10 mouse cellular contexts compared by ENCODE assay signal in the genomic region with DNA sequence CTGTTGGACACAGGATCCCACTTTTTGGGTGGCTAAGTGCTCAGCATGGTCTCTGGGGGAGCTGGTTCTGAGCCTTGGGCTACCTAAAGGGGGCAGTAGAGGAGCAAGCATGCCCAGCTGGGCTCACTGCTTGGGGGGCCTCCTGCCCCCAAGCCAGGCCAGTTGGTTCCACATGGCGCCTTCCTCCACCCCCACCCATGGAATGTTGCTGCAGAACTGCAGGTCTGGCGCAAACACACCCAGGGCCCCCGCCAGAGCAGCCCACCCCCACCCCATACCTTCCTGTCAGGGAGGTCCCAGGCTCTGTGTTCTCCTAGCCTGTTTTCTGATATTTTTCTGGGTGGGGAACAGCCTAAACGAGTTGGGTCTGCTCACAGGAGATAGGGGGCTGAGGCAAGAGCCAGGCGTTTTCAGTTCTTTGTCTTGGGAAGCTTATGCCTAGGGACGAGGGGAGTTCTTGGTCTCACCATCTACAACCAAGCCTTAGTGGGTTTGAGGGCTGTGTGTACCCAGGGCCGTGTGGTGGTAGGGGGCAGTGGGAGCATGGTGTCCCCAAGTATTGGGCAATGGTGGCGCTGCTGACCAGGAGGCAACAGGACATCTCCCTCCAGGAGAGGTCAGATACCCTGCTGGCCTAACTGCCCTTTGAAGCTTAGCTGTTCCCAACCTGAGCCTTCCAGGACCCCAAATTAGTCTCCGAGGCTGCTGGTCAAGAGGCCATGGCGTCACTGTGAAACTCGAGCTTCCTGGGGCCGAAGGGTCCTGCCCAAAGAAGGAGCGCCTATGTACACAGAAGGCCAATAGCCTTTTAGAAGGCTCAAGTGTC. TPM values are rescaled to one million over a fixed set of nuclear protein-coding genes. Genes with fewer than 3 reads are reported as not detected.
DNase-seq lines count a peak whose midpoint lies in the region; ATAC-seq and TF ChIP-seq lines count a peak whose summit lies in the region.
"Had no signal": no experiment of that assay in that cellular context is flagged by ENCODE, and none has a peak within 500 bp of the region (broad histone marks: within the 10 kb centered on the region; RNA-seq: fewer than 3 reads in every experiment).

No protein-coding gene starts in this region.

- H3K27me3 ChIP-seq in forebrain, embryonic 10.5 days (ENCODE audit: poor library complexity, severe bottlenecking): no peaks in the 10 kb centered on the region
- H3K27me3 ChIP-seq in forebrain, postnatal 0 days (ENCODE audit: insufficient read depth, low read length): no peaks in the 10 kb centered on the region
- no peaks in the 10 kb centered on the region for H3K27me3 ChIP-seq in lung, embryonic 14.5 days (ENCODE audit: insufficient read depth, low read length)
- H3K27me3 ChIP-seq in intestine, embryonic 15.5 days (replicated peaks): no peaks in the 10 kb centered on the region
- no peaks in the 10 kb centered on the region for H3K27me3 ChIP-seq in neural tube, embryonic 13.5 days
- H3K27me3 ChIP-seq in midbrain, embryonic 14.5 days (ENCODE audit: control insufficient read depth, insufficient read depth, low read length): no peaks in the 10 kb centered on the region

- no peak overlapping the region for H3K4me2 ChIP-seq in forebrain, postnatal 0 days (ENCODE audit: low read depth)
- no peak overlapping the region; the same call in 1 of the 2 replicates for H3K4me2 ChIP-seq in lung, embryonic 14.5 days
- no peak overlapping the region for H3K4me2 ChIP-seq in intestine, embryonic 15.5 days (replicated peaks)
- no peak overlapping the region for H3K4me2 ChIP-seq in neural tube, embryonic 13.5 days
- H3K4me2 ChIP-seq in midbrain, embryonic 14.5 days (ENCODE audit: low read length): no peak overlapping the region

- no peaks in the 10 kb centered on the region for H3K9me3 ChIP-seq in forebrain, embryonic 10.5 days
- no peaks in the 10 kb centered on the region for H3K9me3 ChIP-seq in forebrain, postnatal 0 days (ENCODE audit: low read length)
- no peaks in the 10 kb centered on the region for H3K9me3 ChIP-seq in lung, embryonic 14.5 days (ENCODE audit: low read depth, low read length)
- no peaks in the 10 kb centered on the region for H3K9me3 ChIP-seq in intestine, embryonic 15.5 days
- no peaks in the 10 kb centered on the region for H3K9me3 ChIP-seq in neural tube, embryonic 13.5 days
- no peaks in the 10 kb centered on the region for H3K9me3 ChIP-seq in midbrain, embryonic 14.5 days (ENCODE audit: control insufficient read depth, low read length)

- no peak for TF ChIP-seq CTCF in forebrain, postnatal 0 days (IDR thresholded peaks at IDR 0.05; ENCODE audit: low read depth)
- peak; percentile 77 for TF ChIP-seq CTCF in lung, embryonic 14.5 days (IDR thresholded peaks at IDR 0.05; ENCODE audit: low read depth)

- no peak for ATAC-seq in forebrain, postnatal 0 days
- peak; percentile 67 for ATAC-seq in lung, embryonic 14.5 days (ENCODE audit: insufficient read depth)
- peak; percentile 50 for ATAC-seq in intestine, embryonic 15.5 days
- no peak; the same call in 1 of the 2 replicates for ATAC-seq in neural tube, embryonic 13.5 days (ENCODE audit: low read depth)
- ATAC-seq in midbrain, embryonic 14.5 days (ENCODE audit: low FRiP score, low TSS enrichment): no peak
- ATAC-seq: forebrain, embryonic 16.5 days had no signal

- H3K36me3 ChIP-seq in forebrain, embryonic 10.5 days (replicated peaks): no peaks in the 10 kb centered on the region
- no peaks in the 10 kb centered on the region for H3K36me3 ChIP-seq in forebrain, postnatal 0 days (ENCODE audit: insufficient read depth)
- H3K36me3 ChIP-seq in lung, embryonic 14.5 days (ENCODE audit: insufficient read depth): no peaks in the 10 kb centered on the region
- no peaks in the 10 kb centered on the region for H3K36me3 ChIP-seq in intestine, embryonic 15.5 days
- H3K36me3 ChIP-seq in neural tube, embryonic 13.5 days: no peaks in the 10 kb centered on the region
- H3K36me3 ChIP-seq in midbrain, embryonic 14.5 days (ENCODE audit: control insufficient read depth, insufficient read depth, low read length): no peaks in the 10 kb centered on the region

- WGBS in forebrain, embryonic 10.5 days: 45% methylated on average over 13 of the region's 13 CpGs
- 69% methylated on average over 13 of the region's 13 CpGs for WGBS in forebrain, postnatal 0 days
- 20% methylated on average over 13 of the region's 13 CpGs for WGBS in lung, embryonic 14.5 days
- 33% methylated on average over 13 of the region's 13 CpGs for WGBS in intestine, embryonic 15.5 days
- WGBS in neural tube, embryonic 13.5 days: 57% methylated on average over 13 of the region's 13 CpGs
- 69% methylated on average over 13 of the region's 13 CpGs for WGBS in midbrain, embryonic 14.5 days

- no peak overlapping the region for H3K4me3 ChIP-seq in forebrain, embryonic 10.5 days
- no peak overlapping the region for H3K4me3 ChIP-seq in forebrain, postnatal 0 days (ENCODE audit: low read depth, low read length)
- H3K4me3 ChIP-seq in lung, embryonic 14.5 days (ENCODE audit: low read depth, low read length): no peak overlapping the region
- H3K4me3 ChIP-seq in intestine, embryonic 15.5 days (replicated peaks): no peak overlapping the region
- no peak overlapping the region for H3K4me3 ChIP-seq in neural tube, embryonic 13.5 days
- no peak overlapping the region for H3K4me3 ChIP-seq in midbrain, embryonic 14.5 days (replicated peaks; ENCODE audit: low read depth, low read length)

- peaks cover 82% of the 10 kb centered on the region for H3K4me1 ChIP-seq in forebrain, embryonic 10.5 days
- no peaks in the 10 kb centered on the region for H3K4me1 ChIP-seq in forebrain, postnatal 0 days (ENCODE audit: insufficient read depth)
- peaks cover 42% of the 10 kb centered on the region for H3K4me1 ChIP-seq in lung, embryonic 14.5 days (ENCODE audit: insufficient read depth)
- H3K4me1 ChIP-seq in intestine, embryonic 15.5 days (replicated peaks): peaks cover 37% of the 10 kb centered on the region
- peaks cover 31% of the 10 kb centered on the region for H3K4me1 ChIP-seq in neural tube, embryonic 13.5 days (replicated peaks)
- H3K4me1 ChIP-seq in midbrain, embryonic 14.5 days (ENCODE audit: control insufficient read depth, insufficient read depth, low read length): peaks cover 13% of the 10 kb centered on the region; the same call in 1 of the 2 replicates

- peak; percentile 50 for DNase-seq in forebrain, embryonic 10.5 days (ENCODE audit: extremely low spot score, low spot score)
- no peak for DNase-seq in forebrain, postnatal 0 days
- peak; percentile 81 for DNase-seq in lung, embryonic 14.5 days
- DNase-seq in lung, adult 18-20 months: no peak
- DNase-seq in T-cell, adult 2 months (ENCODE audit: low spot score): no peak
- no peak for DNase-seq in midbrain, embryonic 14.5 days
- DNase-seq: layer of hippocampus, postnatal 36 days had no signal

- no peak overlapping the region for H3K9ac ChIP-seq in forebrain, postnatal 0 days
- H3K9ac ChIP-seq in lung, embryonic 14.5 days: 0 out of 2 replicates have a peak overlapping the region, but pooled peaks have one; percentile 7
- H3K9ac ChIP-seq in intestine, embryonic 15.5 days: peak overlapping the region; percentile 4; the same call in 1 of the 2 replicates
- no peak overlapping the region for H3K9ac ChIP-seq in neural tube, embryonic 13.5 days
- no peak overlapping the region for H3K9ac ChIP-seq in midbrain, embryonic 14.5 days (replicated peaks; ENCODE audit: low read length)

- H3K27ac ChIP-seq in forebrain, embryonic 10.5 days: peak overlapping the region; percentile 81
- H3K27ac ChIP-seq in forebrain, postnatal 0 days (ENCODE audit: low read depth, low read length): no peak overlapping the region
- peak overlapping the region; percentile 98 for H3K27ac ChIP-seq in lung, embryonic 14.5 days (ENCODE audit: low read depth)
- peak overlapping the region; percentile 84 for H3K27ac ChIP-seq in intestine, embryonic 15.5 days
- H3K27ac ChIP-seq in neural tube, embryonic 13.5 days (replicated peaks): 0 out of 2 replicates have a peak overlapping the region, but pooled peaks have one; percentile 38
- H3K27ac ChIP-seq in midbrain, embryonic 14.5 days (replicated peaks; ENCODE audit: low read depth, low read length): no peak overlapping the region

RNA-seq across cellular contexts. Expression of gene Mrpl23, which starts 20.3 kb away (rescaled TPM):
- polyA plus RNA-seq in forebrain, embryonic 10.5 days (2016; fragmentation: Nextera tagmentation; extraction: Ambion mirVana): 15.8 and 16.1 TPM in 2 replicates
- total RNA-seq in forebrain, postnatal 0 days (2014; rRNA removed): 44.8 and 73.5 TPM in 2 replicates
- polyA plus RNA-seq in forebrain, postnatal 0 days (2015; fragmentation: Nextera tagmentation; extraction: Ambion mirVana): 25.5 and 27.9 TPM in 2 replicates
- polyA plus RNA-seq in lung, embryonic 14.5 days (2014; fragmentation: Nextera tagmentation; extraction: Ambion mirVana): 20.3 and 31.0 TPM in 2 replicates
- 44.9 and 57.4 TPM in 2 replicates for polyA plus RNA-seq in intestine, embryonic 15.5 days (2015; fragmentation: Nextera tagmentation; extraction: Ambion mirVana)
- 14.0 and 14.8 TPM in 2 replicates for polyA plus RNA-seq in neural tube, embryonic 13.5 days (2015; fragmentation: Nextera tagmentation; extraction: Ambion mirVana)
- 11.9 and 23.9 TPM in 2 replicates for polyA plus RNA-seq in midbrain, embryonic 14.5 days (2014; fragmentation: Nextera tagmentation; extraction: Ambion mirVana)

RNA-seq across cellular contexts. Expression of gene Tnnt3, which starts 54.2 kb away (rescaled TPM):
- polyA plus RNA-seq in forebrain, embryonic 10.5 days (2016; fragmentation: Nextera tagmentation; extraction: Ambion mirVana): 0.33 and 1.1 TPM in 2 replicates
- 1.2 and 1.6 TPM in 2 replicates for total RNA-seq in forebrain, postnatal 0 days (2014; rRNA removed)
- polyA plus RNA-seq in forebrain, postnatal 0 days (2015; fragmentation: Nextera tagmentation; extraction: Ambion mirVana): 1.2 and 1.4 TPM in 2 replicates
- 1.5 and 2.5 TPM in 2 replicates for polyA plus RNA-seq in lung, embryonic 14.5 days (2014; fragmentation: Nextera tagmentation; extraction: Ambion mirVana)
- polyA plus RNA-seq in intestine, embryonic 15.5 days (2015; fragmentation: Nextera tagmentation; extraction: Ambion mirVana): 1.4 and 4.3 TPM in 2 replicates
- polyA plus RNA-seq in neural tube, embryonic 13.5 days (2015; fragmentation: Nextera tagmentation; extraction: Ambion mirVana): 2.4 and 8.4 TPM in 2 replicates
- 1.1 TPM in 1 of 2 replicates, not detected in the other for polyA plus RNA-seq in midbrain, embryonic 14.5 days (2014; fragmentation: Nextera tagmentation; extraction: Ambion mirVana)
- total RNA-seq: layer of hippocampus, postnatal 36 days had no signal

Comparison
In these comparisons a context has a peak if more than half of its experiments do, and no peak if none do; other contexts are left out.
1. DNase-seq: peak in forebrain, embryonic 10.5 days (single experiment) and lung, embryonic 14.5 days (single experiment); none in forebrain, postnatal 0 days (single experiment), lung, adult 18-20 months (0 of 2), T-cell, adult 2 months (single experiment) and midbrain, embryonic 14.5 days (single experiment).
2. H3K27ac ChIP-seq: peak in forebrain, embryonic 10.5 days (single experiment), lung, embryonic 14.5 days (single experiment), intestine, embryonic 15.5 days (single experiment) and neural tube, embryonic 13.5 days (single experiment); none in forebrain, postnatal 0 days (single experiment) and midbrain, embryonic 14.5 days (single experiment).
3. ATAC-seq: peak in lung, embryonic 14.5 days (single experiment) and intestine, embryonic 15.5 days (single experiment); none in forebrain, postnatal 0 days (single experiment), neural tube, embryonic 13.5 days (single experiment) and midbrain, embryonic 14.5 days (single experiment).
4. H3K9ac ChIP-seq: peak in lung, embryonic 14.5 days (single experiment) and intestine, embryonic 15.5 days (single experiment); none in forebrain, postnatal 0 days (single experiment), neural tube, embryonic 13.5 days (single experiment) and midbrain, embryonic 14.5 days (single experiment).